Mouse (Mus musculus): ENCODE data around the gene Ldhd. TPM values are rescaled to one million over a fixed set of nuclear protein-coding genes. Genes with fewer than 3 reads are reported as not detected.

Gene Ldhd
- total and polyA plus RNA-seq, 3 experiments, result 0.08 TPM; not detected in 2

- no peak for DNase-seq (ENCODE audit: extremely low read depth)
- dilution Hi-C loops (cut with MboI; ENCODE audit: extremely low pct_ligation_motif_present, extremely low pct_unique_long_range_greater_than_20kb, low sequenced_read_pairs) (no loop called here), in situ Hi-C loops (cut with MboI; ENCODE audit: low pct_ligation_motif_present, low pct_unique_long_range_greater_than_20kb, low sequenced_read_pairs) (no loop called here)
- Histone ChIP-seq H3K9ac (ENCODE audit: insufficient read depth, low read depth) (no peak overlapping the region), H3K4me3 (replicated peaks in 1 of 3; ENCODE audit: low read depth in 2 of 3, low read length in 2 of 3, poor library complexity in 1 of 3) (no peak overlapping the region), H3K27ac (ENCODE audit: insufficient read depth, low read depth) (no peak overlapping the region), H3K4me2 (ENCODE audit: insufficient read depth, low read depth, poor library complexity, severe bottlenecking) (no peak overlapping the region), H3K27me3 (replicated peaks) (no peaks in the 10 kb centered on the region), H3K36me3 (replicated peaks in 1 of 2; ENCODE audit: control insufficient read depth in 1 of 2, insufficient read depth in 1 of 2, low read length in 1 of 2) (peaks cover 0 to 23% of the 10 kb centered on the region in 2 experiments), H3K79me2 (replicated peaks; ENCODE audit: control insufficient read depth, extremely low read depth, insufficient read depth, poor library complexity, severe bottlenecking) (no peaks in the 10 kb centered on the region), H3K4me1 (ENCODE audit: control insufficient read depth in 1 of 2, insufficient read depth in 2 of 2) (peaks cover 0 to 13% of the 10 kb centered on the region in 2 experiments; a peak in 2 of 4 replicates), H3K9me3 (replicated peaks; ENCODE audit: low read length) (no peaks in the 10 kb centered on the region)
- TF ChIP-seq ETS1 (conservative IDR thresholded peaks at IDR 0.05; ENCODE audit: low read depth, low read length) (no peak), CHD2 (IDR thresholded peaks at IDR 0.05; ENCODE audit: low read length) (no peak), TBP (conservative IDR thresholded peaks at IDR 0.05; ENCODE audit: low read depth, low read length) (no peak), POLR2AphosphoS2 (IDR thresholded peaks at IDR 0.05; ENCODE audit: low read depth, low read length) (no peak), JUN (IDR thresholded peaks at IDR 0.05; ENCODE audit: insufficient read depth, low read depth, low read length) (no peak), E2F4 (IDR thresholded peaks at IDR 0.05; ENCODE audit: insufficient replicate concordance, low read depth, low read length) (no peak), CHD1 (IDR thresholded peaks at IDR 0.05; ENCODE audit: low read depth, low read length) (no peak)
Observed at GRCm38 (mm10) chr8:111592390-111592910, 37.7 kb downstream of the Ldhd start.

DNA sequence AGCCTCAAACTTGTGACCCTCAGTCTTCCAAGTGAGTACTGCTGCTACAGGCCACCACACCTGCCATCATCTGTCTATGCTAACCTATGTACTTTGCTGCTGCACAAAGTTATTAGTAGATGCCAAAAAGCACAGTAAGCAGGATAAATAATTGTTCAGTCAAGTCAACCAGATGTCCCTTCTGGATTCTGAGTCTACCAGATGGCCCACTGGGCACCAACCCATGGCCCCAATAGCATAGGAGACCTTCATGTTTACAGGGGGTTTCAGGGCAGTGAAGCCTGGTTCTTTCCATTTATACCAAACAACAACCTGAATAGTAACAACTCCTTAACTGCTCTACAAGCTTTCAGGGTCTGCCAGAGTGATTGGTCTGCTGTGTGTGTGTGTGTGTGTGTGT is 39.0 kb downstream of the Ldhd start:
- TF ChIP-seq POLR2AphosphoS2 (IDR thresholded peaks at IDR 0.05; ENCODE audit: low read depth, low read length) (no peak), CHD1 (IDR thresholded peaks at IDR 0.05; ENCODE audit: low read depth, low read length) (no peak), MAZ (IDR thresholded peaks at IDR 0.05; ENCODE audit: low read depth, low read length) (no peak), ZC3H11A (IDR thresholded peaks at IDR 0.05; ENCODE audit: low read depth, low read length) (no peak), SMC3 (IDR thresholded peaks at IDR 0.05; ENCODE audit: low read depth, low read length) (no peak), EP300 (IDR thresholded peaks at IDR 0.05; ENCODE audit: low read length) (no peak), E2F4 (IDR thresholded peaks at IDR 0.05; ENCODE audit: insufficient replicate concordance, low read depth, low read length) (no peak)
- no peak overlapping the region for H3K4me2 ChIP-seq (ENCODE audit: insufficient read depth, low read depth, poor library complexity, severe bottlenecking)
- in situ Hi-C loops (cut with MboI; ENCODE audit: low pct_ligation_motif_present, low pct_unique_long_range_greater_than_20kb, low sequenced_read_pairs) (no loop called here), dilution Hi-C loops (cut with MboI; ENCODE audit: extremely low pct_ligation_motif_present, extremely low pct_unique_long_range_greater_than_20kb, low sequenced_read_pairs) (no loop called here)
- no peaks in the 10 kb centered on the region for H3K79me2 ChIP-seq (replicated peaks; ENCODE audit: control insufficient read depth, extremely low read depth, insufficient read depth, poor library complexity, severe bottlenecking)
- no peak overlapping the region for H3K9ac ChIP-seq (ENCODE audit: insufficient read depth, low read depth)
- peaks cover 0 to 23% of the 10 kb centered on the region in 2 experiments for H3K36me3 ChIP-seq (replicated peaks in 1 of 2; ENCODE audit: control insufficient read depth in 1 of 2, insufficient read depth in 1 of 2, low read length in 1 of 2)
- H3K27ac ChIP-seq (ENCODE audit: insufficient read depth, low read depth), result no peak overlapping the region
- H3K4me3 ChIP-seq (replicated peaks in 1 of 3; ENCODE audit: low read depth in 2 of 3, low read length in 2 of 3, poor library complexity in 1 of 3), result no peak overlapping the region
- H3K27me3 ChIP-seq (replicated peaks), result no peaks in the 10 kb centered on the region
- peaks cover 0 to 13% of the 10 kb centered on the region in 2 experiments; a peak in 2 of 4 replicates for H3K4me1 ChIP-seq (ENCODE audit: control insufficient read depth in 1 of 2, insufficient read depth in 2 of 2)
- no peak for DNase-seq (ENCODE audit: extremely low read depth)
- H3K9me3 ChIP-seq (replicated peaks; ENCODE audit: low read length), result no peaks in the 10 kb centered on the region

DNA sequence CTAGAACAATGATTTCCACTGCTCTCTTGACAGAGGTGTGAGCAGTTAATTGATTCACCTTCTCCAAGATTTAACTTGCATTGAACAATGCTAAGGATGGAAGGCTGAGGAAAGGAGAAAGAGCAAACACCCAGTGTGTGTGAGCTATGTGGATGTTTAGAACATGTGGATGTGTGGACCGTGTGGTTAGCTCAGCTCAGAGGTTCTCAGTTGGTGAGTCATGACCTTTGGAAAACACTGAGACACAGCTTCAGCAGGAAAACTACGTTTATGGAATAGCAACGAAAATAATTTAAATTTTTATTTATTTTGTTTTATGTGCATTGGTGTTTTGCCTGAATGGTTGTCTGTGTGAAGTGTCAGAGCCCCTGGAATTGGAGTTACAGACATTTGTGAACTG is 40.0 kb downstream of the Ldhd start:
- Histone ChIP-seq H3K9ac (ENCODE audit: insufficient read depth, low read depth) (no peak overlapping the region), H3K36me3 (replicated peaks in 1 of 2; ENCODE audit: control insufficient read depth in 1 of 2, insufficient read depth in 1 of 2, low read length in 1 of 2) (peaks cover 0 to 23% of the 10 kb centered on the region in 2 experiments), H3K27me3 (replicated peaks) (no peaks in the 10 kb centered on the region), H3K9me3 (replicated peaks; ENCODE audit: low read length) (no peaks in the 10 kb centered on the region), H3K27ac (ENCODE audit: insufficient read depth, low read depth) (no peak overlapping the region), H3K4me1 (ENCODE audit: control insufficient read depth in 1 of 2, insufficient read depth in 2 of 2) (peaks cover 0 to 5% of the 10 kb centered on the region in 2 experiments; a peak in 1 of 4 replicates), H3K79me2 (replicated peaks; ENCODE audit: control insufficient read depth, extremely low read depth, insufficient read depth, poor library complexity, severe bottlenecking) (no peaks in the 10 kb centered on the region), H3K4me2 (ENCODE audit: insufficient read depth, low read depth, poor library complexity, severe bottlenecking) (no peak overlapping the region), H3K4me3 (replicated peaks in 1 of 3; ENCODE audit: low read depth in 2 of 3, low read length in 2 of 3, poor library complexity in 1 of 3) (no peak overlapping the region)
- in situ Hi-C loops (cut with MboI; ENCODE audit: low pct_ligation_motif_present, low pct_unique_long_range_greater_than_20kb, low sequenced_read_pairs), result no loop called here
- DNase-seq (ENCODE audit: extremely low read depth), result no peak
- dilution Hi-C loops (cut with MboI; ENCODE audit: extremely low pct_ligation_motif_present, extremely low pct_unique_long_range_greater_than_20kb, low sequenced_read_pairs), result no loop called here
- TF ChIP-seq KAT2A (IDR thresholded peaks at IDR 0.05; ENCODE audit: insufficient replicate concordance, low read length), result no peak
- no peak for TF ChIP-seq USF1 (IDR thresholded peaks at IDR 0.05; ENCODE audit: low read depth, low read length)
- no peak for TF ChIP-seq MYC (IDR thresholded peaks at IDR 0.05; ENCODE audit: low read depth, low read length)
- TF ChIP-seq POLR2A (IDR thresholded peaks at IDR 0.05; ENCODE audit: low read depth, low read length), result no peak
- TF ChIP-seq RCOR1 (conservative IDR thresholded peaks at IDR 0.05; ENCODE audit: low read depth, low read length), result no peak
- TF ChIP-seq IRF4 (IDR thresholded peaks at IDR 0.05; ENCODE audit: low read depth, low read length), result no peak
- no peak for TF ChIP-seq ELF1 (IDR thresholded peaks at IDR 0.05; ENCODE audit: low read depth, low read length)
- no peak for TF ChIP-seq MAFK (IDR thresholded peaks at IDR 0.05; ENCODE audit: insufficient replicate concordance, low read length)
- TF ChIP-seq SIN3A (IDR thresholded peaks at IDR 0.05; ENCODE audit: low read length), result no peak
- no peak for TF ChIP-seq NRF1 (IDR thresholded peaks at IDR 0.05; ENCODE audit: low read depth, low read length)
- no peak for TF ChIP-seq TCF12 (IDR thresholded peaks at IDR 0.05; ENCODE audit: low read depth, low read length)
- no peak for TF ChIP-seq GABPA (IDR thresholded peaks at IDR 0.05; ENCODE audit: insufficient replicate concordance, low read depth, low read length)
- no peak for TF ChIP-seq MAX (IDR thresholded peaks at IDR 0.05; ENCODE audit: low read length)
- TF ChIP-seq UBTF (IDR thresholded peaks at IDR 0.05; ENCODE audit: low read depth, low read length), result no peak
- TF ChIP-seq MXI1 (IDR thresholded peaks at IDR 0.05; ENCODE audit: low read depth, low read length), result no peak

Measured in CH12.LX (cell line).